In genomic region chr2:146121551-146121950, GRCm38 (mm10) we compare ENCODE assay signal across 32 mouse cellular contexts.
"Had no signal": no experiment of that assay in that cellular context is flagged by ENCODE, and none has a peak within 500 bp of the region (broad histone marks: within the 10 kb centered on the region; RNA-seq: fewer than 3 reads in every experiment).

No protein-coding gene starts in this region.

- ATAC-seq: hindbrain, embryonic 16.5 days; hindbrain, postnatal 0 days; inflammation-experienced regulatory T-cells, adult 6 months; intestine, embryonic 15.5 days; intestine, embryonic 16.5 days; intestine, postnatal 0 days had no signal

- H3K4me3 ChIP-seq: heart, embryonic 15.5 days; hindbrain, embryonic 10.5 days; hindbrain, embryonic 12.5 days; hindbrain, embryonic 13.5 days; hindbrain, embryonic 15.5 days; intestine, embryonic 15.5 days; kidney, embryonic 15.5 days; layer of hippocampus, adult 2 months; left cerebral cortex, adult 2 months had no signal

- H3K27ac ChIP-seq: heart, embryonic 15.5 days; hindbrain, embryonic 10.5 days; hindbrain, embryonic 12.5 days; hindbrain, embryonic 13.5 days; hindbrain, embryonic 14.5 days; hindbrain, embryonic 15.5 days; hindbrain, postnatal 0 days; intestine, embryonic 15.5 days; kidney, embryonic 15.5 days; kidney, postnatal 0 days; layer of hippocampus, adult 2 months; left cerebral cortex, adult 2 months had no signal

- H3K36me3 ChIP-seq: heart, embryonic 15.5 days; hindbrain, embryonic 10.5 days; hindbrain, embryonic 12.5 days; hindbrain, embryonic 13.5 days; hindbrain, embryonic 15.5 days; intestine, embryonic 15.5 days; kidney, embryonic 15.5 days had no signal

- H3K4me1 ChIP-seq: heart, embryonic 15.5 days; intestine, embryonic 15.5 days had no signal

- H3K9ac ChIP-seq: heart, embryonic 15.5 days; hindbrain, embryonic 12.5 days; hindbrain, embryonic 13.5 days; hindbrain, embryonic 14.5 days; hindbrain, embryonic 15.5 days; intestine, embryonic 15.5 days; kidney, embryonic 15.5 days had no signal

- H3K4me2 ChIP-seq: heart, embryonic 15.5 days; hindbrain, embryonic 12.5 days; hindbrain, embryonic 13.5 days; hindbrain, embryonic 14.5 days; hindbrain, embryonic 15.5 days; intestine, embryonic 15.5 days; kidney, embryonic 15.5 days had no signal

- H3K27me3 ChIP-seq: heart, embryonic 15.5 days; hindbrain, embryonic 12.5 days; hindbrain, embryonic 15.5 days; intestine, embryonic 15.5 days; kidney, embryonic 15.5 days had no signal

- H3K9me3 ChIP-seq: heart, embryonic 15.5 days; hindbrain, embryonic 10.5 days; hindbrain, embryonic 12.5 days; hindbrain, embryonic 13.5 days; hindbrain, embryonic 15.5 days; intestine, embryonic 15.5 days; kidney, embryonic 15.5 days had no signal

- DNase-seq: heart, postnatal 10 days; heart, postnatal 14 days; heart, postnatal 36 days; heart, postnatal 4 days; kidney, adult 11 months; kidney, adult 18-20 months; kidney, adult 2 months; kidney, adult 8-10 months; kidney, adult 9 months; kidney, postnatal 10 days; kidney, postnatal 14 days; kidney, postnatal 25 days; kidney, postnatal 36 days; kidney, postnatal 4 days; layer of hippocampus, adult 9-11 months; layer of hippocampus, postnatal 36 days had no signal
